14 mouse cellular contexts compared by ENCODE assay signal in the genomic region with DNA sequence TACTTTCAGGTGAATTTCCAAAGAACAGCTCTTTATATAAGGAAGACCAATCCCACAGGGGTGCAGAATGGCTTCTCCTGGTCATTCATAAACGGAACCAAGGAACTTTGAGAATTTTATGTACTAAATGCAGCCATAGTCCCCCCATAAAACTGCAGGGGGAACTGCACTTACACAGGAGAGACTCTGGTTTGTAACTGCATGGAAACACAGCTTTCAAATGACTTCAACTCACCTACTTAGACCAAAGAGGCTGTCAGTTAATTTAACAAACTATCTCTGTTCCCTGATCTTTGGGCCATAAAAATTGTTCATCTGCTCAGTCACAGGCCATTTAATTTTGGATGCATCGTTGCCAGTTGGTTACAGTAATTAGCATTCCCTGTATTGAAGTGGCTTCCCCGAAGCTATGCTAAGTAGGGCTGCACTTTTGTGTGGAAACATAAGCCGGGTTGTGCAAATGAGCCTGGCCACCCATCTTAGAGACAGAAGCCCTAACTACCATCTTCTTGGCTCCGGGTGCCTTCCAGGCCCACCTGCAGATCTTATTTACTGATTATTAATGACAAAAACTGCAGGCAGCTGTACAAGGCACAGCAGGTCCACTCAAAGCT. TPM values are rescaled to one million over a fixed set of nuclear protein-coding genes. Genes with fewer than 3 reads are reported as not detected.
DNase-seq lines count a peak whose midpoint lies in the region; ATAC-seq lines count a peak whose summit lies in the region.
"Had no signal": no experiment of that assay in that cellular context is flagged by ENCODE, and none has a peak within 500 bp of the region (broad histone marks: within the 10 kb centered on the region; RNA-seq: fewer than 3 reads in every experiment).

No protein-coding gene starts in this region.

- H3K27me3 ChIP-seq in embryonic facial prominence, embryonic 14.5 days (replicated peaks; ENCODE audit: control insufficient read depth, insufficient read depth, low read length) = no peaks in the 10 kb centered on the region
- H3K27me3 ChIP-seq in embryonic facial prominence, embryonic 10.5 days (replicated peaks; ENCODE audit: low read depth, poor library complexity, severe bottlenecking) = no peaks in the 10 kb centered on the region
- H3K27me3 ChIP-seq in forebrain, embryonic 13.5 days = peaks cover 11% of the 10 kb centered on the region; the same call in 1 of the 2 replicates
- H3K27me3 ChIP-seq: heart, embryonic 15.5 days; intestine, embryonic 15.5 days; liver, embryonic 15.5 days had no signal

- no peak overlapping the region for H3K9ac ChIP-seq in embryonic facial prominence, embryonic 14.5 days (ENCODE audit: low read depth, low read length)
- no peak overlapping the region for H3K9ac ChIP-seq in forebrain, embryonic 13.5 days
- H3K9ac ChIP-seq: heart, embryonic 15.5 days; intestine, embryonic 15.5 days; liver, embryonic 15.5 days had no signal

- 45% methylated on average over 5 of the region's 5 CpGs for WGBS in embryonic facial prominence, embryonic 14.5 days
- WGBS in embryonic facial prominence, embryonic 10.5 days = 54% methylated on average over 5 of the region's 5 CpGs
- WGBS in forebrain, embryonic 13.5 days = 16% methylated on average over 5 of the region's 5 CpGs

- H3K27ac ChIP-seq in embryonic facial prominence, embryonic 14.5 days (replicated peaks; ENCODE audit: low read depth, low read length) = no peak overlapping the region
- H3K27ac ChIP-seq in embryonic facial prominence, embryonic 10.5 days (replicated peaks) = no peak overlapping the region
- peak overlapping the region; percentile 63 for H3K27ac ChIP-seq in forebrain, embryonic 13.5 days
- H3K27ac ChIP-seq: heart, embryonic 15.5 days; intestine, embryonic 15.5 days; liver, embryonic 15.5 days; macrophage had no signal

- no peak overlapping the region for H3K4me3 ChIP-seq in embryonic facial prominence, embryonic 14.5 days (ENCODE audit: low read depth, low read length)
- no peak overlapping the region for H3K4me3 ChIP-seq in embryonic facial prominence, embryonic 10.5 days
- no peak overlapping the region for H3K4me3 ChIP-seq in forebrain, embryonic 13.5 days
- H3K4me3 ChIP-seq: heart, embryonic 15.5 days; intestine, embryonic 15.5 days; liver, embryonic 15.5 days had no signal

- H3K4me2 ChIP-seq in embryonic facial prominence, embryonic 14.5 days (ENCODE audit: low read depth, low read length) = no peak overlapping the region
- peak overlapping the region; percentile 33; the same call in 1 of the 2 replicates for H3K4me2 ChIP-seq in forebrain, embryonic 13.5 days
- H3K4me2 ChIP-seq: heart, embryonic 15.5 days; intestine, embryonic 15.5 days; liver, embryonic 15.5 days had no signal

- H3K36me3 ChIP-seq in embryonic facial prominence, embryonic 14.5 days (ENCODE audit: control insufficient read depth, insufficient read depth, low read length) = no peaks in the 10 kb centered on the region
- no peaks in the 10 kb centered on the region for H3K36me3 ChIP-seq in embryonic facial prominence, embryonic 10.5 days (replicated peaks)
- H3K36me3 ChIP-seq in forebrain, embryonic 13.5 days (ENCODE audit: poor library complexity, severe bottlenecking) = no peaks in the 10 kb centered on the region
- H3K36me3 ChIP-seq: heart, embryonic 15.5 days; intestine, embryonic 15.5 days; liver, embryonic 15.5 days had no signal

- no peaks in the 10 kb centered on the region for H3K4me1 ChIP-seq in embryonic facial prominence, embryonic 14.5 days (ENCODE audit: control insufficient read depth, insufficient read depth, low read length)
- no peaks in the 10 kb centered on the region for H3K4me1 ChIP-seq in embryonic facial prominence, embryonic 10.5 days
- H3K4me1 ChIP-seq in forebrain, embryonic 13.5 days = peaks cover 17% of the 10 kb centered on the region
- H3K4me1 ChIP-seq: heart, embryonic 15.5 days; intestine, embryonic 15.5 days; liver, embryonic 15.5 days had no signal

- DNase-seq in embryonic facial prominence, embryonic 14.5 days (ENCODE audit: low spot score) = peak; percentile 3
- no peak for DNase-seq in embryonic facial prominence, embryonic 10.5 days (ENCODE audit: low spot score)
- peak; percentile 27 for DNase-seq in Muller cell, postnatal 12 days (ENCODE audit: inconsistent ontology term)
- peak; percentile 34 for DNase-seq in mesoderm, embryonic 11.5 days (ENCODE audit: low read depth, low spot score)
- DNase-seq in lung, postnatal 14 days = no peak
- DNase-seq in thymus, adult 18-20 months = no peak
- DNase-seq in left cerebral cortex, postnatal 25 days (ENCODE audit: low spot score in 2 of 2) = no peak
- DNase-seq: gastrocnemius, postnatal 14 days; right cerebral cortex, adult 18-20 months had no signal

- no peak for ATAC-seq in embryonic facial prominence, embryonic 14.5 days (ENCODE audit: low read depth)
- peak; percentile 94 for ATAC-seq in forebrain, embryonic 13.5 days
- ATAC-seq: intestine, embryonic 15.5 days had no signal

- intact Hi-C loops in left cerebral cortex, postnatal 25 days (cut with DNase I) = no loop called here

- H3K9me3 ChIP-seq in embryonic facial prominence, embryonic 14.5 days (ENCODE audit: control insufficient read depth, low read length) = no peaks in the 10 kb centered on the region
- H3K9me3 ChIP-seq in embryonic facial prominence, embryonic 10.5 days = no peaks in the 10 kb centered on the region
- no peaks in the 10 kb centered on the region for H3K9me3 ChIP-seq in forebrain, embryonic 13.5 days (replicated peaks)
- H3K9me3 ChIP-seq: heart, embryonic 15.5 days; intestine, embryonic 15.5 days; liver, embryonic 15.5 days had no signal

RNA-seq across cellular contexts. Expression of a gene that starts 15.2 kb away (rescaled TPM):
- 23.4 and 28.7 TPM in 2 replicates for polyA plus RNA-seq in embryonic facial prominence, embryonic 14.5 days (2014; fragmentation: Nextera tagmentation; extraction: Ambion mirVana)
- 52.5 and 60.3 TPM in 2 replicates for polyA plus RNA-seq in embryonic facial prominence, embryonic 10.5 days (2016; fragmentation: Nextera tagmentation; extraction: Ambion mirVana)
- 35.4 and 38.9 TPM in 2 replicates for polyA plus RNA-seq in forebrain, embryonic 13.5 days (2015; fragmentation: Nextera tagmentation; extraction: Ambion mirVana)
- 10 to 100 TPM; 16.0 to 19.8 TPM for total RNA-seq in left cerebral cortex, postnatal 25 days (2021)

Comparison
In these comparisons a context has a peak if more than half of its experiments do, and no peak if none do; other contexts are left out.
1. DNase-seq: peak in embryonic facial prominence, embryonic 14.5 days (single experiment), Muller cell, postnatal 12 days (single experiment) and mesoderm, embryonic 11.5 days (single experiment); none in embryonic facial prominence, embryonic 10.5 days (single experiment), lung, postnatal 14 days (single experiment), thymus, adult 18-20 months (0 of 2) and left cerebral cortex, postnatal 25 days (0 of 2).